Mouse (Mus musculus): ENCODE data around the gene 9530077C05Rik. TPM values are rescaled to one million over a fixed set of nuclear protein-coding genes. Genes with fewer than 3 reads are reported as not detected.

9530077C05Rik gene
- 6.5 TPM in 2 replicates for polyA plus RNA-seq (2016; fragmentation: Nextera tagmentation; extraction: Ambion mirVana)

DNA sequence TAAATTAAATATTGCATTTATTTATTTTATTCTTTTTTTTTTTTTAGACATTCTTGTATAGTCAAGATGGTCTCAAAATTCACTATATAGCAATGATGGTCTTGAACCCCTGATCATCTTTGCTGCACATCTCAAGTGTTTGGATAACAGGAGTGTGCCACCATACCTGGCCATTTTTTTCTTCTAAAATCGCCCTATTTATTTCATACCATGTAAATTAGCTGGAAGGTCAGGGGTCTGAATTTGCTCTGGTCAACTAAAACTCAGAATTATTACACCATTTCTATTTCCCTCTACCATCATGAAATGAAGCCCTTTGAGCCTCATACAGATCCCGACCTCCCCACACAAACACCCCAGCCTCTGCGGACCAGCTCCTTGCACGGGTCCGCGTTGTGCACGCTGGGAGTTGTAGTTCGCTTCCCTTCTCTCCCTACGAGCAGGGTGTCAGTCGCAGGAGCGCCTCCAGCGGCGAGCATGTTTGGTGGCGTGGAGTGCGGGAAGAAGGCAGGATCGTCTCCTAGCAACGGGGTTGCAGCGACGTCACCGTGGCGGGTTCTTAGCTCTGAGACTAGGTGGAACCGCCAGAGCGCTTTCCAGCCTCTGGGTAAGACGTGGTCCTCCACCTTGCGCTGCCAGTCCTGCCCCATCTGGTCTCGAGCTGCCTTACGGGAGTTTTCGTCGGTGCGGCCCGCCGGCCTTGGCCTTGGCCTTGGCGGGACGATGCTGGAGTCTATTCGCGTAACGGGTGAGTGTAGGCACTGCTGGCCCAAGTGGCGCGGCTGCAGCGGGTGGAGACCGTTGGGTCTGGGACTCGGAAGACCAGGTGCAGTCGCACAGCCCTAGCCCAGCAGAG lies at the start of gene 9530077C05Rik:
Gene 9530077C05Rik, plus strand, starts transcription at position 512 of the 856 bp plus-strand sequence.
- Histone ChIP-seq H3K4me1 (no peaks in the 10 kb centered on the region), H3K36me3 (no peaks in the 10 kb centered on the region), H3K27me3 (ENCODE audit: low read depth, poor library complexity, severe bottlenecking) (no peaks in the 10 kb centered on the region), H3K4me3 (peak within 1 kb of the TSS; percentile 72), H3K27ac (peak within 1 kb of the TSS; percentile 86), H3K9me3 (replicated peaks) (no peaks in the 10 kb centered on the region)
- peak; percentile 97 for DNase-seq (ENCODE audit: low spot score)
- WGBS = under 1% methylated on average over 43 of the region's 43 CpGs

DNA sequence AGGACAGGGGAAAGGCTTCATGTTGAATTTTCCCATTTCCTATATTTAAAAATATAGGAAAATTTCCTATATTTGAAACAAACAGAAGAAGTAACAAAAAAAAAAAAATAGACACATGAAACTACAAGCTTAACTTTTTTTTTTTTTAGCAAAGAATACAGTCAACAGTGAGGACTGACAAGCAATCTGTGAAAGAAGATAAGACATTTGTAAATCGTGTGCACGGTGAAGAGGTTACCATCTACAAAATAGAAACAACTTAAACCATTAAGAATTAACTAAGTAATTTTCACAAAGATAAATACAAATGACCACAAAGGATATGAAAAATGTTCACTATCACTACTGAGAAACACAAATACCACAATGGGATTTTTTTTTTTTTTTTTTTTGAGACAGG lies 45.1 kb upstream of the 9530077C05Rik start:
- no peak for DNase-seq (ENCODE audit: low spot score)
- H3K4me3 ChIP-seq = no peak overlapping the region
- no peaks in the 10 kb centered on the region for H3K9me3 ChIP-seq (replicated peaks)
- no peak overlapping the region for H3K27ac ChIP-seq
- no peaks in the 10 kb centered on the region for H3K27me3 ChIP-seq (ENCODE audit: low read depth, poor library complexity, severe bottlenecking)
- peaks cover 99% of the 10 kb centered on the region for H3K36me3 ChIP-seq
- H3K4me1 ChIP-seq = no peaks in the 10 kb centered on the region
- 97% methylated on average over 2 of the region's 2 CpGs for WGBS

- no peaks in the 10 kb centered on the region for H3K27me3 ChIP-seq (ENCODE audit: low read depth, poor library complexity, severe bottlenecking)
- H3K27ac ChIP-seq = no peak overlapping the region
- 96% methylated on average over 10 of the region's 10 CpGs for WGBS
- no peak for DNase-seq (ENCODE audit: low spot score)
- no peaks in the 10 kb centered on the region for H3K9me3 ChIP-seq (replicated peaks)
- H3K4me3 ChIP-seq = no peak overlapping the region
- peaks cover 99% of the 10 kb centered on the region for H3K36me3 ChIP-seq
- no peaks in the 10 kb centered on the region for H3K4me1 ChIP-seq
Measured at GRCm38 (mm10) chr9:22366621-22367020, 44.7 kb upstream of the 9530077C05Rik start.

- no peaks in the 10 kb centered on the region for H3K4me1 ChIP-seq
- no peak for DNase-seq (ENCODE audit: low spot score)
- H3K9me3 ChIP-seq (replicated peaks) = no peaks in the 10 kb centered on the region
- peaks cover 99% of the 10 kb centered on the region for H3K36me3 ChIP-seq
- H3K4me3 ChIP-seq = no peak overlapping the region
- no peaks in the 10 kb centered on the region for H3K27me3 ChIP-seq (ENCODE audit: low read depth, poor library complexity, severe bottlenecking)
- WGBS = 94% methylated on average over 6 of the region's 6 CpGs
- no peak overlapping the region for H3K27ac ChIP-seq
Measured at GRCm38 (mm10) chr9:22368030-22368429, 43.3 kb upstream of the 9530077C05Rik start.

GRCm38 (mm10) chr9:22372760-22373159 lies 38.6 kb upstream of the 9530077C05Rik start:
- Histone ChIP-seq H3K4me1 (no peaks in the 10 kb centered on the region), H3K27me3 (ENCODE audit: low read depth, poor library complexity, severe bottlenecking) (no peaks in the 10 kb centered on the region), H3K4me3 (no peak overlapping the region), H3K36me3 (peaks cover 96% of the 10 kb centered on the region), H3K9me3 (replicated peaks) (no peaks in the 10 kb centered on the region), H3K27ac (no peak overlapping the region)
- WGBS = 96% methylated on average over 4 of the region's 4 CpGs
- DNase-seq (ENCODE audit: low spot score) = no peak

DNA sequence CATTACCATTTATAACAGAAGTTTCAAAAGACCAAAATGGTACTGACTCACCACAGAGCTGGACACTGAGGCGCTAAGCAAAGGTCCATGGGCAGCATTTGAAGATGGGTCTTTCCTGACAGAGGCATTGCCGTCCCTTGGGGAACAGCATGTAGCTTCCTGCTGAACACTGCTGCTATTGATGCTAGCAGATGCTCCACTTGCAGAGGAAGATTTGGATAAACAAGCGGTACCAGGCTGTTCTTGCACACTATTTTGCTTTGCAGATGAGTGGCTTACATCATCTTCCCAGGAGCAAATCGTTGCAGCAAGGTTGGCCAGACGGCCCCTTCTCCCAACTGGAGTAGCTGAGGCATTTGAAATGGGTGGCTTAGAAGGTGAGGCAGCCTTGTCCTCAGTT lies 35.2 kb upstream of the 9530077C05Rik start:
- 91% methylated on average over 5 of the region's 5 CpGs for WGBS
- Histone ChIP-seq H3K4me1 (no peaks in the 10 kb centered on the region), H3K36me3 (peaks cover 96% of the 10 kb centered on the region), H3K9me3 (replicated peaks) (0 out of 2 replicates have a peak, but pooled peaks cover 1% of the 10 kb centered on the region), H3K27ac (no peak overlapping the region), H3K27me3 (ENCODE audit: low read depth, poor library complexity, severe bottlenecking) (no peaks in the 10 kb centered on the region), H3K4me3 (no peak overlapping the region)
- DNase-seq (ENCODE audit: low spot score) = no peak

DNA sequence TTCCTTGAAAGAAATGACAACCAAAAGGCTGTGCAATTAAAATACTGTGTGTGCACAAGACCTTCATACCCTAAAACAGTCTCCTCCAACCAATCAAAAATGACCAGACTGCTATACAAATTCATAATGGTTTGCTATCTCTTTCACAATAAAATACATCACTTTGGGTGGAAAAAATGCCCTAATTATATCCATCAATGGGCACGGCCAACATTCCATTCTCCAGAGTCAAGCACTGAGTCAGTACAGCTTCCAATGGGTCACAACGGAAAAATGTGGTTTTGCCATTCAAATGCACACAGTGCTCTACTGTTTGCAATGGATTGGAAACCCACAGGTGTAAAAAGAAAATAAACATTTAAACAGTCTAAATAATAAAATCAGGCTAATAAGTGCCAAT lies 25.4 kb upstream of the 9530077C05Rik start:
- DNase-seq (ENCODE audit: low spot score) = no peak
- Histone ChIP-seq H3K36me3 (peaks cover 47% of the 10 kb centered on the region), H3K27ac (no peak overlapping the region), H3K27me3 (ENCODE audit: low read depth, poor library complexity, severe bottlenecking) (no peaks in the 10 kb centered on the region), H3K4me1 (peaks cover 23% of the 10 kb centered on the region), H3K9me3 (replicated peaks) (no peaks in the 10 kb centered on the region), H3K4me3 (no peak overlapping the region)
- WGBS = 90% methylated on average over 2 of the region's 2 CpGs

GRCm38 (mm10) chr9:22387901-22388300 lies 23.4 kb upstream of the 9530077C05Rik start:
- no peaks in the 10 kb centered on the region for H3K27me3 ChIP-seq (ENCODE audit: low read depth, poor library complexity, severe bottlenecking)
- DNase-seq (ENCODE audit: low spot score) = no peak
- peak overlapping the region; percentile 95 for H3K4me3 ChIP-seq
- peak overlapping the region; percentile 90 for H3K27ac ChIP-seq
- H3K4me1 ChIP-seq = peaks cover 23% of the 10 kb centered on the region
- WGBS = 31% methylated on average over 6 of the region's 6 CpGs
- peaks cover 27% of the 10 kb centered on the region for H3K36me3 ChIP-seq
- no peaks in the 10 kb centered on the region for H3K9me3 ChIP-seq (replicated peaks)

- 0% methylated on average over 37 of the region's 41 CpGs for WGBS
- DNase-seq (ENCODE audit: low spot score) = no peak
Measured at GRCm38 (mm10) chr9:22388401-22388980, 22.8 kb upstream of the 9530077C05Rik start.

GRCm38 (mm10) chr9:22389021-22389476 lies 22.3 kb upstream of the 9530077C05Rik start, which contains the start of gene Anln:
Gene Anln (minus strand): TSS chr9:22389188.
- WGBS = under 1% methylated on average over 44 of the region's 44 CpGs
- Histone ChIP-seq H3K4me3 (peak within 1 kb of the TSS; percentile 95), H3K27me3 (ENCODE audit: low read depth, poor library complexity, severe bottlenecking) (no peaks in the 10 kb centered on the region), H3K4me1 (peaks cover 23% of the 10 kb centered on the region), H3K9me3 (replicated peaks) (no peaks in the 10 kb centered on the region), H3K36me3 (peaks cover 15% of the 10 kb centered on the region), H3K27ac (peak within 1 kb of the TSS; percentile 90)
- DNase-seq (ENCODE audit: low spot score) = peak; percentile 99

More at GRCm38 (mm10) chr9:22388401-22388980, 22.8 kb upstream of the 9530077C05Rik start:
- peaks cover 23% of the 10 kb centered on the region for H3K4me1 ChIP-seq
- H3K27me3 ChIP-seq (ENCODE audit: low read depth, poor library complexity, severe bottlenecking) = no peaks in the 10 kb centered on the region
- H3K36me3 ChIP-seq = peaks cover 21% of the 10 kb centered on the region
- H3K27ac ChIP-seq = peak overlapping the region; percentile 90
- H3K4me3 ChIP-seq = peak overlapping the region; percentile 95
- no peaks in the 10 kb centered on the region for H3K9me3 ChIP-seq (replicated peaks)

- H3K4me1 ChIP-seq = peaks cover 23% of the 10 kb centered on the region
- no peaks in the 10 kb centered on the region for H3K9me3 ChIP-seq (replicated peaks)
- H3K4me3 ChIP-seq = peak overlapping the region; percentile 95
- no peak for DNase-seq (ENCODE audit: low spot score)
- H3K27ac ChIP-seq = peak overlapping the region; percentile 90
- H3K36me3 ChIP-seq = peaks cover 13% of the 10 kb centered on the region
- 71% methylated on average over 6 of the region's 6 CpGs for WGBS
- no peaks in the 10 kb centered on the region for H3K27me3 ChIP-seq (ENCODE audit: low read depth, poor library complexity, severe bottlenecking)
Measured at GRCm38 (mm10) chr9:22389736-22390245, 21.5 kb upstream of the 9530077C05Rik start.

- peaks cover 8% of the 10 kb centered on the region for H3K36me3 ChIP-seq
- H3K27me3 ChIP-seq (ENCODE audit: low read depth, poor library complexity, severe bottlenecking) = no peaks in the 10 kb centered on the region
- no peak overlapping the region for H3K4me3 ChIP-seq
- H3K9me3 ChIP-seq (replicated peaks) = no peaks in the 10 kb centered on the region
- no peak for DNase-seq (ENCODE audit: low spot score)
- H3K27ac ChIP-seq = no peak overlapping the region
- WGBS = 85% methylated on average over 5 of the region's 5 CpGs
- H3K4me1 ChIP-seq = peaks cover 23% of the 10 kb centered on the region
Measured at GRCm38 (mm10) chr9:22390390-22390789, 20.9 kb upstream of the 9530077C05Rik start.

DNA sequence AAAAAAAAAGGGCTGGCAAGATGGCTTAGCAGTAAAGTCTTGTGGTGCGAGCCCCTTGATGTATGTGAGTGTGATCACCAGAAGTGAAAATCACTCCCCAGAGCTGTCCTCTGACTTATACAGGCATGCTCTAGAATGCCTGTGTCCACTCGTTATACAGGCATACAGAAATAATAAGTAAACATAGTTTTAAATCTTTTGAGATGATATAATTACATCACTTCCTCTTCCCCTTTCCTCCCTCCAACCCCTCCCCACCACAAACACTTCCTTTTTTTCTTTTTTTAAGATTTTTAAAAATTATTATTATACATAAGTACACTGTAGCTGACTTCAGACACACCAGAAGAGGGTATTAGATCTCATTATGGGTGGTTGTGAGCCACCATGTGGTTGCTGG lies 16.6 kb upstream of the 9530077C05Rik start:
- Histone ChIP-seq H3K36me3 (no peaks in the 10 kb centered on the region), H3K4me3 (no peak overlapping the region), H3K27me3 (ENCODE audit: low read depth, poor library complexity, severe bottlenecking) (no peaks in the 10 kb centered on the region), H3K9me3 (replicated peaks) (no peaks in the 10 kb centered on the region), H3K4me1 (peaks cover 2% of the 10 kb centered on the region), H3K27ac (no peak overlapping the region)
- DNase-seq (ENCODE audit: low spot score) = no peak
- 88% methylated on average over 2 of the region's 2 CpGs for WGBS
